Mouse (Mus musculus) adrenal gland, adult 8-10 months (tissue): Measurements from ENCODE around the gene Lims1. TPM values are rescaled to one million over a fixed set of nuclear protein-coding genes. Genes with fewer than 3 reads are reported as not detected.

Experiments
- DNase-seq: peaks from one replicate; pipeline ENCODE4 v3.0.0; 2022
- total RNA-seq, 4 experiments: library from RNA; stranded (reverse); gene quantifications; 2 replicates each; pipeline ENCODE4 v1.2.4; 2022

Lims1 gene
- total RNA-seq, 4 experiments from 2014 or later, result 47.0 to 58.9 (median 49.3) TPM

DNA sequence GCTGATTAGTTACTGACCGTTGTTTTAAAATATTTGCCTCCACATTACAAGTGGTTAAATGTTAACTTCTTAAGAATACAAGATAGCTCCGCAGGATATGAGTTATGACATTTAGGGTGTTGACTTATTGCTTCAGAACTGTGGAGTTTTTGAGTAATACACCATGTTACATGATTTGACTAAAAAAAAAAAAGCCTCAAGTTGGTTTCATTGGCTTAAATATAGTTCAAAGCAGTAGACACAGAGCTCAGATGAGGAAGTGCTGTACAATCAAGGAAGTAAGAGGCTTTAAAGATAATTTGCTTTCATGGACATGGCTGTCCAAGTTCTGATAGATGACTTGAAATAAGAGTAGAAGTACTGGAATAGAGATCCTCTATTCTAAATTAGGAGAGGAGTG is 28.4 kb downstream of the Lims1 start:
- DNase-seq, result no peak

DNA sequence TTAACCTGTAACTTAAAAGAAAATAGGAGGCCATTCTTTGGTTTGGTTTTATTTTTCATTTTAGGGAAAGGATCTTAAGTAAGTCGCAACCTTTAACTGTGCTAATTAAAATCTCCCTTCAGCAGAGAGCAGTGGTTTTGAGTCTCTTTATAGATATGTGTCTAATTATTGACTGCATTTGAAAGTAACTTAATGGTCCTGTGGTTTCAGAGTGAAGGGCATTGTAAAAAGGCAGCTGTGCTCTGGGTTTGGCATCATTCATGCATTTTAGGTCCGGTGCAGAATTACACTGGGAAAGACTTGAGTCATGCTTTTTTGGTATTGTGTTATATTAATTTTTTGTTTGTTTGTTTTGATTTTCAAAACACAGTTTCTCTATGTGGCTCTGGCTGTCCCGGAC is 29.1 kb downstream of the Lims1 start:
- no peak for DNase-seq

DNA sequence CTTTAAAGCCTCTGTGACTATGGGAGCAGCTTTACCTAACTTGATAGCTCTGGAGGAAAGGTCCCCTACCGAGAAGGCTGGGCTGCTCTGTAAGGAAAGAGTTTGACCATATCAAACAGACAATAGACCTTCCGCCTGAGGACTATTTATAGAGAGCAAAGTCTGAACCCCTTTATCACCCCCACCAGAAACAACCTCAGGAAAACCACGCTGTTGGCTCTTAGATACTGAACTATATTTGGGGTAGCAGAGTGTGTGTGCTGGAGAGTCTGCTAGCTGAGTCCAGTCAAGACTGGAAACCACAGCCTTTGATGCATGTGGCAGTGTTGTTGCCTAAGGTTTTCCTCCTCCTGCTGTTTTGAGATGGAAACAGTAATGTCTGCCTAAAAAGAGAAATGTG is 31.3 kb downstream of the Lims1 start:
- DNase-seq, result no peak

DNA sequence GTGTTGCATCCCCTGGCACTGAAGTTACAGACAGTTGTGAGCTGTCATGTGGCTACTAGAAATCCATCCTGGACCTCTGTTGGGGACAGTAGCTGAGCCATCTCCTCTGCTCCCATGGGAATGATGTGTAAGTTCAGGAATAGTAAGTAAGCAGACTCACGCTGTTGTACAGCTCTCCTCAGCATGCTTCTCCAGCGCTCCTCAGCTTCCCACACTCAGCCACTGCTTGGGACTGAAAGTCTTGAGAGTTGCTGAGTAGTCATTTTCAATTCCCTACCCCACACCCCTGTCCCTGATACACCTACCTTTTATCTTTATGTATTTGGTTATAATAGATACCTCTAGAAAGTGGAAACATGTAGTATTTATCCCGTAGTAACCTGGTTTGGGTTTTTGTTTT is 33.2 kb downstream of the Lims1 start:
- DNase-seq, result no peak

DNA sequence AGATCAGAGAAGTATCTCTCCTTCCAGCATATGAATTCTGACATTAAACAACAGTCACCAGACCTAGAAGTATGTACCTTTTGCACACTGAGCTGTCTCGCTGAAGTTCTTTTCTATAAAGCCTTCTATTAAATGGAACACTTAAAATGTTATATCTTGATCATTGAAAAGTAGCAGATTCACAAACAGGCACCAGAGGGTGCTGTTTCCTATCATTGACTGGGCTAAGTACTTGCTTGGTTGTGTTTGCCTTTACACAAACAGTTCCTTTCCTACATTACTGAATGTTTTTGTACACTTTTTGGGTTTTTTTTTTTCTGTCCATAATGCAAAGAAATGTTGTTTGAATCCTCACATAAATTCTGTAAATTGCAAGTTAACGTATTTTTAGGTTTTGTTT is 35.9 kb downstream of the Lims1 start:
- no peak for DNase-seq

DNA sequence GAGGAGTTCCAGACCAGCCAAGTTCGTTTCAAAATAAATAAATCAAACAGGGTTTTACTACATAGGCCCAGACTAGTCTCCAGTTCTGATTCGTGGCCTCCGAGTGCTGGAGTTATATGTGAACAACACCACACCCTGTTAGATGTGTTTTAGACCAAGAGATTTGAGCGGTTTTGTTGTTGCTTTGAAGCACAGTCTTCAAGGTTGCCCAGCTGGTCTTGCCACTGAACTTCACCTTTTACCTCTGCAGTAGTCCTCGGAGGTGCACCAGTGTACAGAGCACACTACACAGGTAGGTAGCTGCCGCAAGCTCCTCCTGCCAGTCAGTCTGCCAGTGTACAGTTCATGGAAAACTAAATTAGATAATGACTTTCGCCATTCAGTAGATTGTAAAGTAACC is 36.7 kb downstream of the Lims1 start:
- no peak for DNase-seq

DNA sequence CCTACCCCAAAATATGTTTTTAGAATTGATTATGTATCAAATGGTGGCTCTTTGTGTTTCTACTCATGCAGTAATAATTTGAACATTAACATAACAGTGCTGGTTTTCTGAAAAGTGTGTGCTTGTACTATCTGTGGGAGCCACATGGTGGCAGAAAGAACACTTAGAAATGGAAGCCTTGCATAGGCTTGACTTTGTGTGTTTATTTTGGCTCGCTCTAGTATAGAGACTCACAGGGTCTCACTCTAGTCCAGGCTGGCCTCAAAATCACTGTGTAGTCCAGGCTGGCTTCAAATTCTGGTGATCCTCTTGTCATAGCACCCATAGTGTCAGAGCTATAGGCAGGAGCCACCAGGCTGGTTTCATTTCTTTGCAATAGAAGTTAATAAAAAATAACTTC is 39.5 kb downstream of the Lims1 start:
- DNase-seq, result no peak

DNA sequence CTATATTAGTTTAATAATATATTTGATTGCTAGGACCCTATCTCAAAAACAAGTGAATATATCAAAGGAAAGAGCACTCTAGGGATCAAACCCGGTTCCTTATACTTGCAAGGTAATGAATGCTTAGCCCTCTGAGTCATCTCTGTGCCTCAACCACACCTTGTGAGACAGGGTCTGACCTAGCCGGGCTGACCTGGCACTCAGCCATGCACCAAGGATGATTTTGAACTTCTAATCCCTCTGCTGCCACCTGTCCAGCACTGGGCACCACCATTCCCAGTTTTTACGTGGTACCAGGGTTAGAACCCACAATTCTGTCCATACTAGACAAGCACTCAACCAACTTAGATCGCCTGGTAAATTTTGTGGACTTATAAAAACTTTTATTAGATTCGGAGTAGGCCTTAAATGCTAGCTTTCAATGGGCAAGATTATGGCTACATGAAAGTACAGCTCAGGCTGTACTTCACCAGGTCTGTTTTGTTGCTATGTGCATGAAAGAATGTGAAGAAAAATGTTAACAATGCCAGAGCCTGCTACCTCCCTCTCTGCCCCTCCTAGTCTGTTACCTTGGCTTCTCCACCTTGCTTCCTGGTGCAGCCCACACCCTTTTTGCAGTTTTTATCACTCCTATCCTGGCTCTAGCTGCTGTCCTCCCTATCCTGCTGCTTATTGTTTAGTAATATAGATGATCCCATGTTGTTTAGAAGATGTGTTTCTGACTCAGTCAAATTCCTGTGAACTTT is 41.7 kb downstream of the Lims1 start:
- no peak for DNase-seq

DNA sequence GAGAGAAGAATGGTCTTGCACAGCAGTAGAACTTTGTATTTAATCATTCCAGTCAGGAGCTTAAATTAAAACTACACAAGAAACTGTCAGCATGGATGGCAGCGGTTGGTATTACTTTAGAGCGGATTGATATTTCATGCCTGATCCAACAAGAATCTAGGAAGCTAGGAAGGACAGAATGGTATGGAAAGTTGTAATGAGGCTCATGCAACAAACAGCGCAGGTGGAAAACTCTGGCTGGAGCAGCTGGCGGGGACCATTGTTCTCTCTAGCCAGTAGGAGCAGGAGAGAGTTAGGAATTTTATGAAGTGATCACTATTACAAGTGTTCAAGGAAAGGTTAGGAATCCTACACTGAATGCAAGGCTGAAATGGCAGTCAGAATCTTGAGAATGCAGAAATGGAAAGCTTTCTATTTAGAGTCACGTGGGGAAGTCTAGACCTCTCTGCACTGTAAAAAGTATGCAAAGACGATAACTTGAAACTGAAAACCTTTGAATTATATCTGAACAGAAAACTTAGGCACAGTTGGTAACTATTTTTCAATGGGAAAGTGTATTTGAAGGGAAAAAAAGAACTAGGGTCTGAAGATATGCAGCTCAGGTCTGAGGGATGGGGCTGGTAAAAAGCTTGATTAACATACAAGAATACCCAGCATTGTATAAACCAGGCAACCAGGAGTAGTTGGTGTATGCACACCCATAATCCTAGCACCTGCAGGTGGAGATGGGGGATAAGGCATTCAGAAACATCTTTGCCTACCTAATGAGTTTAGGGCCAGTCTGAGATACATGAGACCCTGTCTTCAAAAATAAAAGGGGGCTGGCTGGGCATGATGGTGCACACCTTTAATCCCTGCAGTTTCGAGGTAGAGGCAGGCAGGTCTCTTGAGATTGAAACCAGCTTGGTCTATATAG is 45.8 kb downstream of the Lims1 start:
- DNase-seq, result no peak

DNA sequence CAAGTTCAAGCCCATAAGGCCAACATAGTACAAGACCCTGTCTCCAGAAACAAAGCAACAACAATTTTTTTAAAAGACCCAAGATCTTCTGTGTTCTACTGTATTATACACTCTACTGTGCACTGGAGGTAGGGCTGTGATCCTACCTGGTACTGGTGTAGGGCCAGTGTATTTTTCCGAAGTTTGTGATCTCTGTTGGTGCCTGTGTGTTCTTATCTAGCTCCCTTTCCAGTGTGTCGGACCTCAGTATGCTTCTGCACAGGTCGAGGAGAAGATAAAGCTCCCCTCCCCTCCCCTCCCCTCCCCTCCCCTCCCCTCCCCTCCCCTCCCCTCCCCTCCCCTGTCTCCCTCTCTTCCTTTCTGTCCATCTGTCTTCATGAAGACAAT is 46.4 kb downstream of the Lims1 start:
- no peak for DNase-seq

DNA sequence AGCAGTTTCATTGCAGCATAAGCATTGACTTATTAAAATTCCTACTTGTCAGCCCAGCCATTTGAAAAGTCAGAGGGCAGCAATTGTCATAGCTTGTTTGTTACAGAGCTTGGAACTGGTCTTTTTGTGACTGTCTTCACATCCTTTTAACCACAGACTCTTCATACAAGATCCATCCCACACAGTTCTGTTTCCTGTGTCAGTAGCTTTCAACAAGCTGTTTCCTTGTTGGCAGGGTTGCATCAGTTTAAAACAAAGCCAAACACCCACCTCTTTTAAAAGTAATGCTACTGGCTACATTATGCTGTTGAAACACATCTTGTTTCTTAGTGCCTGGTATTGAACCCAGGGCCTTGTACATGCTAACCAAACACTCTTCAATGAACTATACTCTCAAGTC is 46.9 kb downstream of the Lims1 start:
- no peak for DNase-seq

DNA sequence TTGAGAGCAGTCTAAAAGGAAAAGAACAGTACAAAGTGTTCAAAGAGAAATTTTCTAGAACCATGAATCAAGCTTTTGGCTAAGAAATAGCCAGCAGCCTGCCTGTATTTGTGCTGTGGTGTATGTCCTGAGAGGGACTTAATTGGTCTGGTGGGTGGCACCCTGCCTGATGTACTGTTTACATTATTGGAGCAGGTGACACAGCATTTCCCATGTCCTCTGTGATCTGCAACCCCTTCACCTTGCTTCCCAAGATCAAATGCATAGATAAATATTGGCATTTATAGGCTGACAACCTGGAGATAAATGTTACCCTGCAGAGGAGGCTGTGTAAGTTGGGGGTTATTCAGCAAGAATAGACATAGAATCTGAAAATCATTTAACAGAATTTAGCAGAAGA is 47.3 kb downstream of the Lims1 start:
- no peak for DNase-seq

DNA sequence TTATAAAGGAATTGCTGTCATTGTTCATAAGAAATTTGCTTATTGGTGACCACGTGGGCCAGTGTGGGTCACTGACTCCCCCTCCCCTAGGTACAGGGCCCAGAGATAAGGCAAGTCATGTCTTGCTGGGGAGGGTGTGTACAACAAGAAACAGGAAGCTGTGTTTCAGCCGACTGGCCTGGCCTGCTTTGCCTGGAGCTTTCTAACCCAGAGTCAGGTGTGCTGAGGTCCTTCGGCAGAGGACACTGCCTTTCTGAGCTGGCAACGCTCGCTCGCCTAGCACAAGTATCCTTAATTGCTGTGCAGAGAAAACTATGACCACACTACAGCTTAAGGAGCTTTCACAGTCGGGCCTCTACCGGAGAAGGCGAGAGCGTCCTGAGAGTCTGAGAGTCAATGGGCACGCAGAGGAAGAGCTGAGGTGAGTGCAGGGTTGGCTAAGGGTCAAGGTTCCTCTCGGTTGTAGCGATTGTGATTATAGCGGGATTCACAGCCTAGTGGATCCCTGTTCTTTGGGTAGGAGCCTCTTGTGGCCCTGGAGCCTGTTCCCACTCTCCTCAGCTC is 48.1 kb downstream of the Lims1 start:
- no peak for DNase-seq

DNA sequence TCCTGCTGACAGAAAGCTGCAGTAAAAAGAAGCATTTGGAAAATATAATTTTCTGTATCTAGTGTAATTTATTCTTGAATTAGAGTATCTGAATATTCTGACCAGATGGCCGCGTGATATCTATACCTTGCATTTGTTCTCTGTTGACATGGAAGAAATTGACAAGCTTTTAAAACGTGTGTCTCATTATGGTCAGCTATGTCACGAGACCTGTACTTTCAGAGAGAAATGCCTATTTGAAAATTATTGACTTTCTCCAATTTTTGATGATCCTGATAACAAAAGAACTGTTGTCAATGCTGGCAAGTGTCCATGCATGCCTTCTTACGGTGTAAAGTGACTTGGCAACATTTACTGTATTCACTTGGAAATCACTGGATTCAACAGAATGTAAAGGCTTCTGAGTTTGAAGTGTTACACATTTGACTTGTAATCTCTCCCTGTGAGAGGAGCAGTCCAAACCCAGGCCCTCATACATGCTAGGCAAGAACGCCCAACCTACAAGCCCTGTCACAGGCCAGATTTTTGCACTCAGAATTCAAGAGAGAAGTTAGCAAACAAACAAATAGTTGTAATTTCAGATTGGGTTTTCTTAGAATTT is 49.3 kb downstream of the Lims1 start:
- DNase-seq, result no peak

DNA sequence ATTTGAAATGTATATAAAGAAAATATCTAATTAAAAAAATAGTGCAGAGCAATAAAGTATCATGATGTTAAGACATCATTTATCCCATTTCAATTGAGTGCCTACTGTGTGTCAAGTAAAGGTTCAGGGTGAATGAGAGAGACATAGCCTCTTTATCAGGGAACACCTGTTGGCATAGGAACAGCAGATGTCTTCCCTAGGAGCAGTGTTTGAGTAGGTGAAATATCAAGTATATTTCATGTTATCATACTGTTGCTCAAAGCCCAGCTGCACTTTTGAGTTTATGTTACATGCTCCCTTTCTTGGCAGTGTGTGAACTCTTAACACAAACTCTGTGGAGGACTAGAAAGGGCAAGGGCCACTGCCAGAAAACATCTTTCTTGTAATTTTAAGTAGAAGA is 50.6 kb downstream of the Lims1 start:
- DNase-seq, result no peak

DNA sequence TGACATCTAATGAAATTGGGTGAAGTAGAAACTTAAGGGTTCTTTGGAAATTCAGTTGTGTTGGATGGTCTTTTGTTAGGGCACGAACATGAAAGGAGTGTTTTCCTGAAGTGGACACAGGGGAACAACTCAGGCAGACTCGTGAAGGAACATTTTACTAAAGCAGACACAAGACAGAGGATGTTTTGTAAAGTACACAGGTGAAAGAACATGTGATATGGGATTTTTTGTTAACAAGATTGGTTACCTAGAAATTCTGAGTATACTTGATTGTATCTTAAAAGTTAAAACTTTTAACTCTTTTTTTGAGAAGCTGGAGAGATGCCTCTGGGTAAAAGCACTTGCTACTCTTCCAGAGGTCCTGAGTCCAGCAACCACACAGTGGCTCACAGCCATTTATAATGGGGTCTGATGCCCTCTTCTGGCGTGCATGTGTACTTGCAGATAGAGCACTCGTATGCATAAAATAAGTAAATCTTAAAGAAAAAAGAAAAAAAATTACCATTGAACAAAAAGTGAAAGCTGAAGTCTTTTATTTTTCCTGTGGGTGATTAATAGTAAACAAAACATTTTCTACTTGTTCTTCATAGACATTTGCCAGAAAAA is 54.4 kb downstream of the Lims1 start:
- no peak for DNase-seq

DNA sequence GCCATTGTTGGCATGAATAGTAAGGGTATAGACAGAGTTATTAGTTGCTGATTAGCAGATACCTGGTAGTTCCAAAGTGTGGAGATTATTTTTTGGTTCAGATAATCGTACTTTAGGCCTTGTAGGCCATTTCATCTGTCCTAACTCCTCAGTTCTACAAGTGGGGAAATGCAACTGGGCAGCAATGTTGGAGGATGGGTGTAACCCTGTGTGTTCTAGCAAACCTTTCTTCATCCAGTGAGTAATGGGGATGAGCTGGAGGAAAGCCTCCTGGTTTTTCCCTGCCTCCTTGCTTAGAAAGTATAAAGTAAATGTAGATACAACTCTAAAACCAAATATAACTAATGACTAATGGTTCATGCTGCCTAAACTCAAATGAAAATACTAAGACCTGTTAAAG is 55.1 kb downstream of the Lims1 start:
- DNase-seq, result no peak

DNA sequence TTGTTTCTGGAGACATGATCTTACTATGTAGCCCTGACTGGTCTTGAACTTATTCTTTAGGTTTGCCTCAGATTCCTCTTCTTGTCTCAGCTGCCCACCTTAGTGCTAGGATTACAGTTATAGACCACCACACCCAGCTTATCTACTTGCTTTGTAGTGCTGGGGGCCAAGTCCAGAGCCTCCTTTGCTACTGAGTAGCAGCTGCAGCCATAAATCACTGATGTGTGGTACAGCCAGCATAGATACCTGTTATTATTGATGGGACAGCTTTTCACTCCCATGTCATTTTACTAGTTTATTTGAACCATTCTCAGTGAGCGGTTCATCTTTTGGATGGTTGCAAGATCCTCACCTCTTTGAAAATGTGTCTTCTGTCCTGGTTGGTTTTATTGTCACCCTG is 56.4 kb downstream of the Lims1 start:
- DNase-seq, result no peak

DNA sequence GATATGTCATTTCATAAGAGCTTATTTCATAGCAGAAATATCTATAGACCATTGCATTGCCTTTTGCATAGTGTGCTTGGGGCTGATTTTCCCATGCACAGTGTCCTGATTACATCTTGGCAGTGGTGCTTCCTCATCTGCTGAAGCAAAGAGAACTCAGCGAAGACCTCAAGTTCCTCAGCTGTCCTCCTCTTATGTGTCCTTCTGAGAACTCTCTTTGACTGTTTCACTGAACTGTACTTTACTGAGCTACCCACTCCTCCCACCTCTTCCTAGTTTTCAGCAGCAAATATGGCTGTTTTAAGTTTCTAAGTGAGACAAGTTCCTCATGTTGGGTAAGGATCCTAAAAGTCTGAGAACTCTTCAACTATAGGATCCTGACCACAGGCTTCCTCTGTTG is 58.6 kb downstream of the Lims1 start:
- DNase-seq, result no peak

DNA sequence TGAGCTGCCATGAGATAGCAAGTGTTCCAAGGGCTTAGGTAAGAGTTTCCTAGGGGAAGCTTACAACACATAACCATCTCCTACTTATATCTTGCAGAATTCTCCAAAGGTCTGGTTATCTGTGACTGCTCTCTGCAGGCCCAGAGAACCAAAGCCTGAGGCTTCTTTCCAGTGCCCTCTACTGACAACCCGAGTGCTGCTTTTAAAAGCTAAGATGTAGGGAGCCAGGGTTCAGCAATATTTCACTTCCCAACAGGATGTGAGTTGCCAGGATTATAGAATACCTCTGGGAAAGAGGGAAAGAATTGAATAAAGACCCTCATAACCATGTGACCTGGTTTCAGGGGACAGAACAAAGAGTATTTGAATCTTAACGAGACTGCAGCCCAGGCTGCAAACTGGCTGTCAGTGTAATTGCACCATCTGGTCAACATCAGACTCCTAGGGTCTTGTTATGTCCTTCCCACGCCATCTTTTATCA is 59.4 kb downstream of the Lims1 start:
- DNase-seq, result no peak

DNA sequence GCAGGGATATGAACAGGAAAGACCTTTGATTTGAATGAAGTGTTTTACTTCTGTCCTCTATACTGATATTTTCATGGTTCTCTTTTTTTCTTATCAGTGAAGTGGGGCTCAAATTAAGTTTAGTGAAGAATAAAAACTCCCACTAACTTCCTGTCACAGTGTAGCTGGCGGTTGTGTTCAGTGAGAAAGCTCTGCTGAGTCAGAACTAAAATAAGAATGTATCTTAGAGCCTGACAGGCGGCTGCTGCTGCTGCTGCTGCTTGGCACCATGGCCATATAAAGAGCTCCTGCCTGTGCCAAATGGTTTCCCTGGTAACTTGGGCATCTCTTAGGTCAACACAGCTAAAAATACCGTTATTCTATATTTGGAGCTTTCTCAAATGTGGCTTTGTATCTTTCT is 60.0 kb downstream of the Lims1 start:
- DNase-seq, result no peak

DNA sequence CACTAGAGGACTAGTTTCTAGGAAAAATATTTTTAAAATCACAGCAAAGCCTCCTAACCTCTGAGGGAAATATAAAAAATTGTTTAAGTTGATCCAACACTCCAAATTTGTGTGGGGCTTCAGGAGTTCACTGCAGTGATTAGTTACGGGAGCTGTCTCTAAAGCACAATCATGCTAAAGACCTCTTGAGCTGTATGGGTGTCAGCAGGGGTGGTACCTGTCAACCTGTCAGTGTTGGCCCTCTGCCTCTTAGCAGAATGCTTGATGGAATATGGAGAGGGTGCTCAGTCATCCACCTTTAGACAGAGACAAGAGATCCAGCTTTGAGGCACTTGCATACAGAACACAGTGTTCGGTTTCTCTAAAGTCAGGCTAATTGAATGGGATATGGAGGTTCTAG is 60.5 kb downstream of the Lims1 start:
- no peak for DNase-seq

DNA sequence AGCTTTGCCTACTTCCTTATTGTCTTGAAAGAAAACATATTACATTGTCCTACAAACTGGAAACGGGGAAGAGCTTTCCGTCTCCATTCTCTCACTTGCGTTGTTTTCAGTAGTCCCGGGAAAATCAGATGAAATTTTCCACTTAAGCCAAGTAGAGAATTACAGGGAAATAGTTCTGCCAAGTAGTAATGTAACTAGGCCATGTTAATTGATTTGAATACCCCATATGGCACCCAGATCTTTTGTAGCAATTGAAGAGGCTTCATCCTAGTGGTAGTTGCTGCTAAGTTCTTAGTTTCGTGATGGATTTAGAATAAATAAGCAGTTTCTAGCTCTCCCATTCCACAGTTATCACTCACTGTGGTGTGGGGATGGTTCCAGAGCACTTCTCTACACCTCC is 62.4 kb downstream of the Lims1 start:
- no peak for DNase-seq
